Mouse (Mus musculus) liver, embryonic 14.5 days (tissue): ENCODE measurements at regions not wholly inside any gene's neighbourhood (a gene's known extent, or its start where the extent isn't known, plus 50 kb on each side); places are given as distances from the start of the nearest gene placed in this dataset.

Experiments
- ATAC-seq: fragments of 200-750 bp; cut with Nextera tagmentation; 2 replicates; pipeline ENCODE4 v1.8.0; 2017; ENCODE audit warnings: moderate number of reproducible peaks, mild to moderate bottlenecking, moderate library complexity; ENCODE audit not compliant: insufficient read depth
- DNase-seq, 3 experiments: peaks; one replicate each; pipeline ENCODE4 v3.0.0-alpha.2; 2012 to 2013; ENCODE audit warnings: low read depth in 3 of 3, low spot score in 3 of 3
- H3K27ac ChIP-seq: fragments of 300-500 bp; sonication (generic); 2 replicates; pipeline ENCODE4 v1.5.1; 2014; ENCODE audit warnings: moderate library complexity, mild to moderate bottlenecking, control low read depth, inconsistent platforms
- H3K27me3 ChIP-seq: fragments of 300-500 bp; sonication (generic); 2 replicates; pipeline ENCODE4 v1.6.1; 2014; ENCODE audit warnings: mild to moderate bottlenecking, low read length, moderate library complexity; ENCODE audit not compliant: control insufficient read depth, insufficient read depth
- H3K36me3 ChIP-seq: fragments of 300-500 bp; sonication (generic); replicated peaks from 2 replicates; pipeline ENCODE4 v1.6.1; 2014; ENCODE audit warnings: low read depth; ENCODE audit not compliant: control insufficient read depth, insufficient read depth
- H3K4me1 ChIP-seq, 2 experiments: fragments of 200-500 bp in 1 of 2; fragments of 300-500 bp in 1 of 2; sonication (generic) in 1 of 2; replicated peaks; 2 replicates each; pipeline ENCODE4 v1.6.1; 2012 to 2014; ENCODE audit warnings: antibody characterized with exemption in 1 of 2, inconsistent platforms in 1 of 2, low read length in 1 of 2; ENCODE audit not compliant: control insufficient read depth in 2 of 2, insufficient read depth in 2 of 2
- H3K4me2 ChIP-seq: fragments of 300-500 bp; sonication (generic); 2 replicates; pipeline ENCODE4 v1.6.1; 2014; ENCODE audit warnings: low read depth, mild to moderate bottlenecking, control low read depth, moderate library complexity
- H3K4me3 ChIP-seq, 2 experiments: fragments of 200-500 bp in 1 of 2; fragments of 300-500 bp in 1 of 2; sonication (generic) in 1 of 2; 2 replicates each; pipeline ENCODE4 v1.5.1; 2012 to 2014; ENCODE audit warnings: low read depth in 2 of 2, low read length in 2 of 2, mild to moderate bottlenecking in 2 of 2, control low read depth in 1 of 2, inconsistent platforms in 1 of 2, moderate library complexity in 1 of 2; ENCODE audit not compliant: insufficient read depth in 1 of 2
- H3K9ac ChIP-seq: fragments of 300-500 bp; sonication (generic); replicated peaks from 2 replicates; pipeline ENCODE4 v1.6.1; 2014; ENCODE audit warnings: mild to moderate bottlenecking, control low read depth, moderate library complexity
- H3K9me3 ChIP-seq: fragments of 300-500 bp; sonication (generic); 2 replicates; pipeline ENCODE4 v1.6.1; 2016; ENCODE audit warnings: low read length, mixed read lengths; ENCODE audit not compliant: control insufficient read depth
- CTCF ChIP-seq: IDR thresholded peaks from 2 replicates; pipeline ENCODE4 v1.5.1; 2016; ENCODE audit warnings: antibody characterized with exemption, low read depth, control low read depth
- EP300 ChIP-seq: IDR thresholded peaks from 2 replicates; pipeline ENCODE4 v1.6.1; 2016; ENCODE audit warnings: antibody characterized with exemption, low read depth
- WGBS: fragments of 180-500 bp; shearing (Covaris S2); extraction: QIAGEN DNeasy Blood & Tissue Kit; methylation state at CpG from one replicate; pipeline ENCODE4 v1.1.7; 2014; ENCODE audit not compliant: insufficient replicate concordance; 5-methylcytosine and 5-hydroxymethylcytosine counted together

- Histone ChIP-seq H3K4me3 (no peak overlapping the region), H3K36me3 (no peaks in the 10 kb centered on the region), H3K27ac (no peak overlapping the region), H3K9ac (no peak overlapping the region), H3K27me3 (no peaks in the 10 kb centered on the region), H3K4me2 (no peak overlapping the region), H3K9me3 (no peaks in the 10 kb centered on the region), H3K4me1 (no peaks in the 10 kb centered on the region)
- no peak for DNase-seq
- TF ChIP-seq EP300: no peak
- no peak for TF ChIP-seq CTCF
- 63% methylated on average over 5 of the region's 5 CpGs for WGBS
- no peak for ATAC-seq
Observed at GRCm38 (mm10) chr12:107823768-107824394, 179.5 kb downstream of the Bcl11b start.

- H3K27ac ChIP-seq: no peak overlapping the region
- TF ChIP-seq EP300 (no peak), CTCF (no peak)
- H3K9ac ChIP-seq: no peak overlapping the region
- H3K9me3 ChIP-seq: no peaks in the 10 kb centered on the region; the same call in 1 of the 2 replicates
- 58% methylated on average over 4 of the region's 4 CpGs for WGBS
- no peak overlapping the region for H3K4me3 ChIP-seq
- no peak overlapping the region for H3K4me2 ChIP-seq
- DNase-seq: no peak
- no peaks in the 10 kb centered on the region for H3K4me1 ChIP-seq
- H3K27me3 ChIP-seq: no peaks in the 10 kb centered on the region
- ATAC-seq: no peak
- no peaks in the 10 kb centered on the region for H3K36me3 ChIP-seq
Observed at GRCm38 (mm10) chr12:107825921-107826320, 177.5 kb downstream of the Bcl11b start.

GRCm38 (mm10) chr12:107831400-107832128, 171.8 kb downstream of the Bcl11b start:
- no peaks in the 10 kb centered on the region for H3K4me1 ChIP-seq
- H3K27me3 ChIP-seq: no peaks in the 10 kb centered on the region
- no peak for TF ChIP-seq EP300
- no peak for TF ChIP-seq CTCF
- H3K36me3 ChIP-seq: no peaks in the 10 kb centered on the region
- ATAC-seq (no peak), DNase-seq (no peak)
- WGBS: 45% methylated on average over 13 of the region's 13 CpGs
- no peak overlapping the region for H3K4me3 ChIP-seq
- no peak overlapping the region for H3K9ac ChIP-seq
- H3K9me3 ChIP-seq: no peaks in the 10 kb centered on the region; the same call in 1 of the 2 replicates
- no peak overlapping the region for H3K27ac ChIP-seq
- no peak overlapping the region for H3K4me2 ChIP-seq

GRCm38 (mm10) chr12:107833001-107833400, 170.4 kb downstream of the Bcl11b start:
- no peaks in the 10 kb centered on the region for H3K27me3 ChIP-seq
- TF ChIP-seq EP300: no peak
- no peak for TF ChIP-seq CTCF
- DNase-seq (no peak), ATAC-seq (no peak)
- no peaks in the 10 kb centered on the region for H3K36me3 ChIP-seq
- no peaks in the 10 kb centered on the region; the same call in 1 of the 2 replicates for H3K9me3 ChIP-seq
- H3K27ac ChIP-seq: no peak overlapping the region
- no peaks in the 10 kb centered on the region for H3K4me1 ChIP-seq
- no peak overlapping the region for H3K9ac ChIP-seq
- 61% methylated on average over 8 of the region's 8 CpGs for WGBS
- H3K4me3 ChIP-seq: no peak overlapping the region
- H3K4me2 ChIP-seq: no peak overlapping the region

GRCm38 (mm10) chr12:107834512-107834911, 168.9 kb downstream of the Bcl11b start:
- Histone ChIP-seq H3K36me3 (no peaks in the 10 kb centered on the region), H3K4me3 (no peak overlapping the region), H3K27ac (no peak overlapping the region), H3K4me1 (no peaks in the 10 kb centered on the region), H3K9me3 (no peaks in the 10 kb centered on the region; the same call in 1 of the 2 replicates), H3K27me3 (no peaks in the 10 kb centered on the region), H3K9ac (no peak overlapping the region), H3K4me2 (no peak overlapping the region)
- TF ChIP-seq CTCF (no peak), EP300 (no peak)
- ATAC-seq (no peak), DNase-seq (no peak)
- WGBS: 69% methylated on average over 5 of the region's 5 CpGs
